Comparison of ENCODE assay signal across 8 mouse cellular contexts in the genomic region with DNA sequence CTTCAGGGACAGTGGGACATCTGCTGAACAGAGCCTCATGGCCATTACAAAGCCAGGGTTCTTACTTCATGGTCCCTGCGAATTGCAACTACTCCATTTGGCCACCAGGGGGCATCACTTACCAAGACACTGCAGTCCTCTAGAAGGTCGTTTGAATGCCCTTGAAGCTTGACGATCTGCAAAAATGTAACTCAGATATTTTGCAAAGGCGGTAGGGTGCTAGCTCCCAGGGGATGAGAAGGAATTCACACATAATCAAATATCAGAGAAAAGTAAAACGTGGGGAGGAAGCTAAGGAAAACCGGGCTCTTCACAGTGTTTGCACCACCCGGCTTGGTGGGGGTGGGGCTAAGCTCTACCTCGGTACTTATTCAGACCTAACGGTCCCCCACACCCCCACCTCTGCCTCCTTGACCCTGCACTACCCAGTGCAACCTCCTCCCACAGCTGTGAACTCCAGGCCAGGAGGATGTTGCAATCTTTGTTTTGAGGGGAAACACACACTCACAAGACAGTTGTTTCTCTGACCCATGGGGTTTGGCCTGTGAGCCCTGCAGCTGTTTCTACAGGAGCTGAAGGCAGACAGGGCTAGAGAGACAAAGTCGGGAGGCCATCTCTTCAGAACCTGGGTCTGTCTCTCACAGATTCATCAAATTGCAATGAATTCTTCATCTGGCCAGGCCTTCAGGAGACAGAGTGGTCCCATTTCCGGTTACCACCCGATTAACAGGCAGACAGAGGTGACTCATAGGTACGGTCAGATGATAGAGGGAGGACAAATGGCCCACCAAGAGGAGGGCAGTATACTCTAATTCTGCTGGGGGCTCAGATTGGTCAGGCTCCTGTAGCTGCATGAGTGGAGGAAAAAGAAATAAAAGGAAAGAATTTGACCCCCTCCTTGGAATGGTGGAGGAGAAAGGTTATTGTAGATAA.
DNase-seq lines count a peak whose midpoint lies in the region; ATAC-seq lines count a peak whose summit lies in the region.

No protein-coding gene starts in this region.

- H3K4me1 ChIP-seq in hindbrain, embryonic 11.5 days (replicated peaks; ENCODE audit: control insufficient read depth, insufficient read depth, low read length) = no peaks in the 10 kb centered on the region

- no peak overlapping the region for H3K4me3 ChIP-seq in hindbrain, embryonic 11.5 days (ENCODE audit: low read depth, low read length)

- peak; percentile 85 for ATAC-seq in hindbrain, embryonic 11.5 days (ENCODE audit: low FRiP score)

- peak overlapping the region; percentile 37 for H3K4me2 ChIP-seq in hindbrain, embryonic 11.5 days (replicated peaks; ENCODE audit: low read depth, low read length)

- peak overlapping the region; percentile 20; the same call in 1 of the 2 replicates for H3K9ac ChIP-seq in hindbrain, embryonic 11.5 days (ENCODE audit: low read depth, low read length)

- H3K27ac ChIP-seq in hindbrain, embryonic 11.5 days (ENCODE audit: low read depth, low read length) = no peak overlapping the region

- peak; percentile 66 for DNase-seq in MEL-GATA-1-ER (ENCODE audit: extremely low read depth, low read depth)
- peak; percentile 63 to 78 for DNase-seq in cerebellum, adult 18-20 months
- peak; percentile 71 to 93 for DNase-seq in frontal cortex, adult 2 months (ENCODE audit: extremely low spot score in 1 of 2, low spot score in 1 of 2)
- peak; percentile 92 for DNase-seq in hindbrain, embryonic 11.5 days (ENCODE audit: low spot score)
- DNase-seq in layer of hippocampus, postnatal 14 days (ENCODE audit: low spot score in 2 of 2) = peak; percentile 82 to 93
- DNase-seq in lung, postnatal 14 days = peak; percentile 81
- DNase-seq in ovary, postnatal 36 days (ENCODE audit: low spot score) = peak; percentile 66
- DNase-seq in thymus, postnatal 14 days = peak; percentile 80

- no peaks in the 10 kb centered on the region for H3K36me3 ChIP-seq in hindbrain, embryonic 11.5 days (ENCODE audit: control insufficient read depth, insufficient read depth, low read length)

- WGBS in hindbrain, embryonic 11.5 days = 14% methylated on average over 13 of the region's 13 CpGs

- no peaks in the 10 kb centered on the region for H3K27me3 ChIP-seq in hindbrain, embryonic 11.5 days (ENCODE audit: control insufficient read depth, insufficient read depth, low read length)

- H3K9me3 ChIP-seq in hindbrain, embryonic 11.5 days (ENCODE audit: control insufficient read depth, low read length) = no peaks in the 10 kb centered on the region
